8 mouse cellular contexts compared by ENCODE assay signal in the genomic region with DNA sequence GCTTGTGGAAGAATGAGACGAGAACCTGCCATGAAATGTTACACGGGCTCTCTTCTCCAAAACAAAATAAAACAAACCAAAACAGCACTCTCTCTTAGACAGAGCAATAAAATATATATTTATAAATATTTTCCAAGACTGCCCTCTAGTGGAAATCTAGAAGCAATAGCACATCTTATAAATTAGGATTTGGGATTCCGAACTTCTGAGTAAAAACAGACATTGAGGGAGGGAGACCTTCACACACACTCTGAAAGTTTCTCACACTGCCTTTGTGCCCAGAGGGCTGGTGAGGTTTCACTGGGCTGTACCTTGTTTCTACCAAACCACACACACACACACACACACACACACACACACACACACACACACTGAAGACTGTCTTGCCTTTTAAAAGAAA.
A peak's percentile ranks its signal among the peaks of the same experiment; 100 is the strongest.
DNase-seq lines count a peak whose midpoint lies in the region; ATAC-seq lines count a peak whose summit lies in the region.

No protein-coding gene starts in this region.

- H3K27me3 ChIP-seq in kidney, embryonic 16.5 days (ENCODE audit: insufficient read depth, low read length), result no peaks in the 10 kb centered on the region
- no peaks in the 10 kb centered on the region for H3K27me3 ChIP-seq in hindbrain, embryonic 10.5 days (ENCODE audit: insufficient read depth, poor library complexity, severe bottlenecking)
- no peaks in the 10 kb centered on the region for H3K27me3 ChIP-seq in midbrain, embryonic 14.5 days (ENCODE audit: control insufficient read depth, insufficient read depth, low read length)

- peak overlapping the region; percentile 49; the same call in 1 of the 2 replicates for H3K9ac ChIP-seq in kidney, embryonic 16.5 days (replicated peaks; ENCODE audit: low read length)
- H3K9ac ChIP-seq in midbrain, embryonic 14.5 days (replicated peaks; ENCODE audit: low read length), result no peak overlapping the region

- peaks cover 21% of the 10 kb centered on the region for H3K4me1 ChIP-seq in kidney, embryonic 16.5 days (ENCODE audit: insufficient read depth, low read length)
- H3K4me1 ChIP-seq in hindbrain, embryonic 10.5 days (replicated peaks), result peaks cover 32% of the 10 kb centered on the region
- H3K4me1 ChIP-seq in midbrain, embryonic 14.5 days (ENCODE audit: control insufficient read depth, insufficient read depth, low read length), result no peaks in the 10 kb centered on the region

- no peaks in the 10 kb centered on the region for H3K36me3 ChIP-seq in kidney, embryonic 16.5 days (ENCODE audit: insufficient read depth, low read length)
- no peaks in the 10 kb centered on the region for H3K36me3 ChIP-seq in hindbrain, embryonic 10.5 days
- H3K36me3 ChIP-seq in midbrain, embryonic 14.5 days (ENCODE audit: control insufficient read depth, insufficient read depth, low read length), result no peaks in the 10 kb centered on the region

- DNase-seq in kidney, adult 18-20 months, result no peak
- peak; percentile 4 for DNase-seq in c-Kit-positive CD71-positive TER-119-positive erythroid progenitor cells, embryonic 14.5 days (ENCODE audit: low spot score)
- DNase-seq in hindbrain, embryonic 10.5 days (ENCODE audit: low spot score), result no peak
- peak; percentile 79 for DNase-seq in midbrain, embryonic 14.5 days
- DNase-seq in testis, postnatal 14 days (ENCODE audit: low spot score), result no peak
- no peak for DNase-seq in layer of hippocampus, adult 8-10 months (ENCODE audit: low spot score in 2 of 2)
- no peak for DNase-seq in layer of hippocampus, adult 9-11 months

- no peak overlapping the region for H3K4me3 ChIP-seq in kidney, embryonic 16.5 days (ENCODE audit: low read length)
- no peak overlapping the region for H3K4me3 ChIP-seq in hindbrain, embryonic 10.5 days
- H3K4me3 ChIP-seq in midbrain, embryonic 14.5 days (replicated peaks; ENCODE audit: low read depth, low read length), result no peak overlapping the region

- 7% methylated on average over 3 of the region's 3 CpGs for WGBS in kidney, embryonic 16.5 days
- WGBS in hindbrain, embryonic 10.5 days, result 38% methylated on average over 3 of the region's 3 CpGs
- WGBS in midbrain, embryonic 14.5 days, result 40% methylated on average over 3 of the region's 3 CpGs

- H3K27ac ChIP-seq in kidney, embryonic 16.5 days (ENCODE audit: low read length), result peak overlapping the region; percentile 95
- H3K27ac ChIP-seq in hindbrain, embryonic 10.5 days, result peak overlapping the region; percentile 69
- peak overlapping the region; percentile 41; the same call in 1 of the 2 replicates for H3K27ac ChIP-seq in midbrain, embryonic 14.5 days (replicated peaks; ENCODE audit: low read depth, low read length)

- ATAC-seq in kidney, embryonic 16.5 days (ENCODE audit: low FRiP score, low TSS enrichment), result peak; percentile 39
- peak; percentile 38; the same call in 1 of the 2 replicates for ATAC-seq in midbrain, embryonic 14.5 days (ENCODE audit: low FRiP score, low TSS enrichment)

- no peaks in the 10 kb centered on the region for H3K9me3 ChIP-seq in kidney, embryonic 16.5 days (ENCODE audit: low read length)
- no peaks in the 10 kb centered on the region for H3K9me3 ChIP-seq in hindbrain, embryonic 10.5 days
- no peaks in the 10 kb centered on the region for H3K9me3 ChIP-seq in midbrain, embryonic 14.5 days (ENCODE audit: control insufficient read depth, low read length)

- H3K4me2 ChIP-seq in kidney, embryonic 16.5 days (replicated peaks; ENCODE audit: low read depth, low read length), result peak overlapping the region; percentile 23; the same call in 1 of the 2 replicates
- no peak overlapping the region for H3K4me2 ChIP-seq in midbrain, embryonic 14.5 days (ENCODE audit: low read length)

Comparison
In these comparisons a context has a peak if more than half of its experiments do, and no peak if none do; other contexts are left out.
1. H3K27ac ChIP-seq: peak in every context shown above with its lines; median percentile 95 in kidney, embryonic 16.5 days; 69 in hindbrain, embryonic 10.5 days; 41 in midbrain, embryonic 14.5 days.
2. DNase-seq: peak in c-Kit-positive CD71-positive TER-119-positive erythroid progenitor cells, embryonic 14.5 days (single experiment) and midbrain, embryonic 14.5 days (single experiment); none in kidney, adult 18-20 months (single experiment), hindbrain, embryonic 10.5 days (single experiment), testis, postnatal 14 days (single experiment), layer of hippocampus, adult 8-10 months (0 of 2) and layer of hippocampus, adult 9-11 months (single experiment).